Mouse (Mus musculus) megakaryocyte progenitor cell, adult 5-6 weeks (primary cell): Measurements from ENCODE around the gene Gm20390. TPM values are rescaled to one million over a fixed set of nuclear protein-coding genes. Genes with fewer than 3 reads are reported as not detected.

ENCODE experiments used
- total RNA-seq, 2 experiments: library from RNA; stranded (forward) in 1 of 2; stranded (reverse) in 1 of 2; fragments of 157-497, 149-512 nt in 1 of 2; fragments of 200-1000 nt in 1 of 2; gene quantifications; 2 replicates each; pipeline versions ENCODE4 v1.2.3 to v1.2.4; 2015 to 2017

The Gm20390 gene
- total RNA-seq, 2 experiments from 2014 or later = 43.7 TPM; not detected in 1

Other genes with a start within 250 kb of the Gm20390 start
- 45.7 and 47.0 TPM in 2 replicates for gene Utp18, start 82.5 kb downstream of the Gm20390 start, total RNA-seq (2015)
- 49.8 and 67.5 TPM in 2 replicates for gene Utp18, start 82.5 kb downstream of the Gm20390 start, total RNA-seq (2017)
- gene Mbtd1, start 82.4 kb downstream of the Gm20390 start, total RNA-seq (2015) = 56.6 and 60.9 TPM in 2 replicates
- gene Mbtd1, start 82.4 kb downstream of the Gm20390 start, total RNA-seq (2017) = 23.8 and 38.2 TPM in 2 replicates
- 539 and 573 TPM in 2 replicates for gene Nme2, start 12.0 kb downstream of the Gm20390 start, total RNA-seq (2015)
- 216 and 275 TPM in 2 replicates for gene Nme2, start 12.0 kb downstream of the Gm20390 start, total RNA-seq (2017)
- gene Nme1, start 228 bp upstream of the Gm20390 start, total RNA-seq (2015) = 198 and 211 TPM in 2 replicates
- gene Nme1, start 228 bp upstream of the Gm20390 start, total RNA-seq (2017) = 202 and 219 TPM in 2 replicates
- gene Spag9, start 27.8 kb upstream of the Gm20390 start, total RNA-seq (2015) = 33.6 and 34.0 TPM in 2 replicates
- 51.5 and 64.3 TPM in 2 replicates for gene Spag9, start 27.8 kb upstream of the Gm20390 start, total RNA-seq (2017)
- 8.3 and 9.4 TPM in 2 replicates for gene Tob1, start 243.2 kb upstream of the Gm20390 start, total RNA-seq (2015)
- 3.5 and 5.2 TPM in 2 replicates for gene Tob1, start 243.2 kb upstream of the Gm20390 start, total RNA-seq (2017)